Mouse (Mus musculus): ENCODE measurements around the gene Plagl2.

DNA sequence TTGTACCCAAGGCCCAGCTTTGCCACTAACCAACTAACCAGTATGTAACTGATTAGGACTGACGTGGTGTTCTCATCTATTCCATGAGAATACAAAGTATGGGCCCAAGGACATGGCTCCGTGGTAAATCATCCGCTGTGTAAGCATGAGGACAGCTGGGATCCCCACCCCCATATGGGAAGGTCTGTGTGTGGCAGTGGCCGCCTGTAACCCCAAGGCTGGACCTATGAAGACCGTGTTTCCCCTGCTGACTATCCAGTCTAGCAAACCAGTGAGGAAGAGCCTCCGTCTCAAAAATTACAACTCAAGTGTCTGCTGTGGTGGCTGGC is 33.7 kb upstream of the Plagl2 start:
- TF ChIP-seq POLR2A (IDR thresholded peaks at IDR 0.05; ENCODE audit: control insufficient read depth, extremely low read depth, insufficient read depth, low read length, poor library complexity) = no peak
- TF ChIP-seq CTCF (IDR thresholded peaks at IDR 0.05; ENCODE audit: borderline replicate concordance, control insufficient read depth, extremely low read depth, insufficient read depth, low read length, poor library complexity) = no peak

Data from thymus, adult 2 months (tissue).